In genomic region chr14:59988860-59989259, GRCm38 (mm10) we compare ENCODE assay signal across 10 mouse cellular contexts.
DNase-seq lines count a peak whose midpoint lies in the region; ATAC-seq lines count a peak whose summit lies in the region.
"Had no signal": no experiment of that assay in that cellular context is flagged by ENCODE, and none has a peak within 500 bp of the region (broad histone marks: within the 10 kb centered on the region; RNA-seq: fewer than 3 reads in every experiment).

No protein-coding gene starts in this region.

- ATAC-seq in midbrain, embryonic 11.5 days (ENCODE audit: low FRiP score), result no peak
- ATAC-seq in midbrain, embryonic 15.5 days (replicated peaks), result no peak
- ATAC-seq: forebrain, embryonic 16.5 days had no signal

- intact Hi-C loops in heart, postnatal 25 days (cut with DNase I), result no loop called here

- no peak overlapping the region for H3K9ac ChIP-seq in midbrain, embryonic 11.5 days (ENCODE audit: low read length)
- no peak overlapping the region for H3K9ac ChIP-seq in midbrain, embryonic 15.5 days
- H3K9ac ChIP-seq: neural tube, embryonic 15.5 days had no signal

- no peak overlapping the region for H3K27ac ChIP-seq in midbrain, embryonic 11.5 days (ENCODE audit: low read depth, low read length)
- no peak overlapping the region for H3K27ac ChIP-seq in midbrain, embryonic 15.5 days
- H3K27ac ChIP-seq: neural tube, embryonic 15.5 days had no signal

- DNase-seq in heart, postnatal 4 days, result peak; percentile 20
- DNase-seq in heart, postnatal 25 days (ENCODE audit: low spot score), result no peak
- DNase-seq in midbrain, embryonic 11.5 days (ENCODE audit: low spot score, missing footprints), result peak; percentile 81
- DNase-seq in adrenal gland, postnatal 25 days, result peak; percentile 24
- peak; percentile 7 for DNase-seq in splenic B cell, adult 2 months (ENCODE audit: low read depth, low spot score)
- DNase-seq in left cerebral cortex, adult 18-20 months (ENCODE audit: low spot score in 2 of 2), result no peak
- DNase-seq: thymus, adult 18-20 months had no signal

- H3K4me1 ChIP-seq in midbrain, embryonic 11.5 days (ENCODE audit: control insufficient read depth, insufficient read depth, low read length), result no peaks in the 10 kb centered on the region
- H3K4me1 ChIP-seq in midbrain, embryonic 15.5 days, result no peaks in the 10 kb centered on the region
- H3K4me1 ChIP-seq: neural tube, embryonic 15.5 days had no signal

- no peaks in the 10 kb centered on the region for H3K27me3 ChIP-seq in midbrain, embryonic 11.5 days (ENCODE audit: control insufficient read depth, insufficient read depth, low read length)
- H3K27me3 ChIP-seq in midbrain, embryonic 15.5 days (replicated peaks), result no peaks in the 10 kb centered on the region
- H3K27me3 ChIP-seq in splenic B cell, adult 2 months (ENCODE audit: control insufficient read depth, insufficient read depth, low read length, poor library complexity, severe bottlenecking), result no peaks in the 10 kb centered on the region
- H3K27me3 ChIP-seq: neural tube, embryonic 15.5 days had no signal

- H3K4me2 ChIP-seq in midbrain, embryonic 11.5 days, result no peak overlapping the region
- H3K4me2 ChIP-seq in midbrain, embryonic 15.5 days, result no peak overlapping the region
- H3K4me2 ChIP-seq: neural tube, embryonic 15.5 days had no signal

- H3K4me3 ChIP-seq in midbrain, embryonic 11.5 days (ENCODE audit: low read depth, low read length), result no peak overlapping the region
- no peak overlapping the region for H3K4me3 ChIP-seq in midbrain, embryonic 15.5 days
- H3K4me3 ChIP-seq: neural tube, embryonic 15.5 days had no signal

- no peaks in the 10 kb centered on the region for H3K9me3 ChIP-seq in midbrain, embryonic 11.5 days (ENCODE audit: control insufficient read depth, low read length)
- H3K9me3 ChIP-seq in midbrain, embryonic 15.5 days, result no peaks in the 10 kb centered on the region
- H3K9me3 ChIP-seq: neural tube, embryonic 15.5 days had no signal

- H3K36me3 ChIP-seq in midbrain, embryonic 11.5 days (ENCODE audit: control insufficient read depth, insufficient read depth, low read length), result no peaks in the 10 kb centered on the region
- H3K36me3 ChIP-seq in midbrain, embryonic 15.5 days (replicated peaks), result no peaks in the 10 kb centered on the region
- no peaks in the 10 kb centered on the region for H3K36me3 ChIP-seq in splenic B cell, adult 2 months (ENCODE audit: control insufficient read depth, insufficient read depth, low read length, poor library complexity, severe bottlenecking)

- WGBS in midbrain, embryonic 11.5 days, result 66% methylated on average over 5 of the region's 5 CpGs
- WGBS in midbrain, embryonic 15.5 days, result 58% methylated on average over 5 of the region's 5 CpGs

Comparison
In these comparisons a context has a peak if more than half of its experiments do, and no peak if none do; other contexts are left out.
1. DNase-seq: peak in heart, postnatal 4 days (single experiment), midbrain, embryonic 11.5 days (single experiment), adrenal gland, postnatal 25 days (single experiment) and splenic B cell, adult 2 months (single experiment); none in heart, postnatal 25 days (single experiment) and left cerebral cortex, adult 18-20 months (0 of 2).